In genomic region chr12:31302266-31302665, GRCm38 (mm10) we compare ENCODE assay signal across 13 mouse cellular contexts. TPM values are rescaled to one million over a fixed set of nuclear protein-coding genes. Genes with fewer than 3 reads are reported as not detected.
A peak's percentile ranks its signal among the peaks of the same experiment; 100 is the strongest.
DNase-seq lines count a peak whose midpoint lies in the region; ATAC-seq lines count a peak whose summit lies in the region.
"Had no signal": no experiment of that assay in that cellular context is flagged by ENCODE, and none has a peak within 500 bp of the region (broad histone marks: within the 10 kb centered on the region; RNA-seq: fewer than 3 reads in every experiment).

No protein-coding gene starts in this region.

- 93% methylated on average over 5 of the region's 5 CpGs for WGBS in forebrain, embryonic 13.5 days
- 80% methylated on average over 5 of the region's 5 CpGs for WGBS in forebrain, embryonic 11.5 days

- no peaks in the 10 kb centered on the region for H3K36me3 ChIP-seq in forebrain, embryonic 13.5 days (ENCODE audit: poor library complexity, severe bottlenecking)
- H3K36me3 ChIP-seq in forebrain, embryonic 11.5 days (ENCODE audit: control insufficient read depth, insufficient read depth, low read length) = no peaks in the 10 kb centered on the region

- H3K4me2 ChIP-seq in forebrain, embryonic 13.5 days = no peak overlapping the region
- no peak overlapping the region for H3K4me2 ChIP-seq in forebrain, embryonic 11.5 days (ENCODE audit: low read depth, low read length, severe bottlenecking)
- H3K4me2 ChIP-seq: heart, embryonic 11.5 days; liver, embryonic 12.5 days had no signal

- ATAC-seq in forebrain, embryonic 13.5 days = 0 out of 2 replicates have a peak, but pooled peaks have one; percentile 43
- ATAC-seq in forebrain, embryonic 11.5 days (replicated peaks; ENCODE audit: low FRiP score) = no peak
- ATAC-seq: liver, embryonic 12.5 days had no signal

- H3K4me3 ChIP-seq in forebrain, embryonic 13.5 days = no peak overlapping the region
- no peak overlapping the region for H3K4me3 ChIP-seq in forebrain, embryonic 11.5 days (ENCODE audit: low read depth, low read length)
- H3K4me3 ChIP-seq: liver, embryonic 12.5 days had no signal

- no peak for DNase-seq in forebrain, embryonic 11.5 days (ENCODE audit: low spot score)
- peak; percentile 33 for DNase-seq in kidney, postnatal 14 days
- no peak for DNase-seq in kidney, postnatal 10 days
- peak; percentile 83 for DNase-seq in adipocyte (ENCODE audit: low spot score)
- peak; percentile 44 to 60 for DNase-seq in adrenal gland, postnatal 36 days
- no peak for DNase-seq in frontal cortex, postnatal 36 days (ENCODE audit: low spot score in 2 of 2)
- DNase-seq: gastrocnemius, postnatal 25 days; kidney, postnatal 25 days; thymus, postnatal 25 days had no signal

- H3K9me3 ChIP-seq in forebrain, embryonic 13.5 days (replicated peaks) = no peaks in the 10 kb centered on the region
- H3K9me3 ChIP-seq in forebrain, embryonic 11.5 days (ENCODE audit: control insufficient read depth, low read length) = no peaks in the 10 kb centered on the region
- H3K9me3 ChIP-seq: liver, embryonic 12.5 days had no signal

- H3K27me3 ChIP-seq in forebrain, embryonic 13.5 days = no peaks in the 10 kb centered on the region
- H3K27me3 ChIP-seq in forebrain, embryonic 11.5 days (ENCODE audit: control insufficient read depth, insufficient read depth, low read length) = no peaks in the 10 kb centered on the region
- H3K27me3 ChIP-seq: liver, embryonic 12.5 days had no signal

- H3K27ac ChIP-seq in forebrain, embryonic 13.5 days = no peak overlapping the region
- H3K27ac ChIP-seq in forebrain, embryonic 11.5 days (ENCODE audit: low read depth, low read length) = no peak overlapping the region
- H3K27ac ChIP-seq: liver, embryonic 12.5 days had no signal

- 0 out of 2 replicates have a peak, but pooled peaks cover 10% of the 10 kb centered on the region for H3K4me1 ChIP-seq in forebrain, embryonic 13.5 days
- no peaks in the 10 kb centered on the region for H3K4me1 ChIP-seq in forebrain, embryonic 11.5 days (replicated peaks; ENCODE audit: control insufficient read depth, insufficient read depth, low read length)
- H3K4me1 ChIP-seq: liver, embryonic 12.5 days had no signal

- H3K9ac ChIP-seq in forebrain, embryonic 13.5 days = no peak overlapping the region
- no peak overlapping the region for H3K9ac ChIP-seq in forebrain, embryonic 11.5 days (ENCODE audit: low read length)
- H3K9ac ChIP-seq: liver, embryonic 12.5 days had no signal

RNA-seq across cellular contexts. Expression of gene Lamb1, which starts 37.2 kb away (rescaled TPM):
- 12.5 and 15.2 TPM in 2 replicates for polyA plus RNA-seq in forebrain, embryonic 13.5 days (2015; fragmentation: Nextera tagmentation; extraction: Ambion mirVana)
- polyA plus RNA-seq in forebrain, embryonic 11.5 days (2014; fragmentation: Nextera tagmentation; extraction: Ambion mirVana) = 22.4 and 24.4 TPM in 2 replicates
- total RNA-seq in adrenal gland, postnatal 36 days (2021) = 100 to 1,000 TPM; 121 to 201 TPM
- total RNA-seq: megakaryocyte-erythroid progenitor cell, adult 5-6 weeks had no signal

RNA-seq across cellular contexts. Expression of gene Dld, which starts 49.0 kb away (rescaled TPM):
- 124 and 126 TPM in 2 replicates for polyA plus RNA-seq in forebrain, embryonic 13.5 days (2015; fragmentation: Nextera tagmentation; extraction: Ambion mirVana)
- 133 and 142 TPM in 2 replicates for polyA plus RNA-seq in forebrain, embryonic 11.5 days (2014; fragmentation: Nextera tagmentation; extraction: Ambion mirVana)
- 100 to 1,000 TPM; 290 to 341 TPM for total RNA-seq in adrenal gland, postnatal 36 days (2021)

Comparison
In these comparisons a context has a peak if more than half of its experiments do, and no peak if none do; other contexts are left out.
1. DNase-seq: peak in kidney, postnatal 14 days (single experiment), adipocyte (single experiment) and adrenal gland, postnatal 36 days (2 of 2); none in forebrain, embryonic 11.5 days (single experiment), kidney, postnatal 10 days (single experiment) and frontal cortex, postnatal 36 days (0 of 2).